Mouse (Mus musculus) testis, adult 2 months (tissue): ENCODE measurements around the gene Rad54l2.

Experiments
- CTCF ChIP-seq: fragments of 200-500 bp; IDR thresholded peaks from 2 replicates; pipeline ENCODE4 v1.5.1; 2012; ENCODE audit warnings: low read depth, mild to moderate bottlenecking, inconsistent platforms, low read length, moderate library complexity; ENCODE audit not compliant: control insufficient read depth, insufficient read depth, insufficient replicate concordance
- POLR2A ChIP-seq: fragments of 200-500 bp; IDR thresholded peaks from 2 replicates; pipeline ENCODE4 v1.6.1; 2012; ENCODE audit warnings: low read depth, mild to moderate bottlenecking, inconsistent platforms, low read length, moderate library complexity; ENCODE audit not compliant: control insufficient read depth

DNA sequence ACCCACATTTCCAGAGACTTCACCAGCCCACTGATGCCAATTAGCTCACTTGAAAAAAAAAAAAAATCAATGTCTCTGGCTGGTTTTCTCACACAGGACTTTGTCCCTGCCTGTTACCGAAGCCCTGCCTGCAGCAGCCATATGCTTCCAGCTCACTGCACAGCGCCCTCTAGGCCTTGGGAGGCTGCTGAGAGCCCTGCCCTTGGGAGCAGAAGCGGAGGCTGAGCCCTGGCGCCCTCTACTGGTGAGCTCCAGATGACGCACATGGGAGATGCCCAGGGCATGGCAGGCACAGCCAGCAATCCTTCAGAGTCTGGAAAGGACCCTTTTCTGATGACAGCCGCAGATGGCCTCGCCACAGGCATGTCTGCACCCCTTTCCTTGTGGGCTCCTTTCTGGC, 145.9 kb downstream of the Rad54l2 start:
- TF ChIP-seq POLR2A (no peak), CTCF (peak; percentile 96)
